Mouse (Mus musculus): ENCODE measurements at regions not wholly inside any gene's neighbourhood (a gene's known extent, or its start where the extent isn't known, plus 50 kb on each side); places are given as distances from the start of the nearest gene placed in this dataset.
A peak's percentile ranks its signal among the peaks of the same experiment; 100 is the strongest.

- no peak for ATAC-seq (replicated peaks; ENCODE audit: poor library complexity)
These were observed 166.7 kb downstream of the Gadd45g start for GRCm38 (mm10) chr13:52013182-52013581.

DNA sequence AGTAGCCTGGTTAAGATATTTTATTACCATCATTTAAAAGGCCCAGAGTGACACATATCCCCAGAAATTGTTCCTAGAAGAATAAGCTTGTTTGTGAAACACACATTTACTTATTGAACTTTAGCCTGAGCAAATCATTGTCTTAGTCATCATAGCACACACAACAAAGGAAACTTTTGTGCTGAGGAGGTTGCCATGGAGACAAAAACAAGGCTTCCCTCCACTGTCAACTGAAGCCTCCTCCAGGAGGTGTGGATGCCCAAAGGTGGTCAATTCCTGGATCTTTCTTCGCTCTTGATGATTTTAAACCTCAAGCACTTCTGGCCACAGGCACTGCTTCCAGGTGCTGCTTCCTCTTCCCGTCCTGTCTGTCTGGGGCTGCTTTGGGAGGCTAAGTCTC, 167.3 kb downstream of the Gadd45g start:
- ATAC-seq (replicated peaks; ENCODE audit: poor library complexity) = no peak

DNA sequence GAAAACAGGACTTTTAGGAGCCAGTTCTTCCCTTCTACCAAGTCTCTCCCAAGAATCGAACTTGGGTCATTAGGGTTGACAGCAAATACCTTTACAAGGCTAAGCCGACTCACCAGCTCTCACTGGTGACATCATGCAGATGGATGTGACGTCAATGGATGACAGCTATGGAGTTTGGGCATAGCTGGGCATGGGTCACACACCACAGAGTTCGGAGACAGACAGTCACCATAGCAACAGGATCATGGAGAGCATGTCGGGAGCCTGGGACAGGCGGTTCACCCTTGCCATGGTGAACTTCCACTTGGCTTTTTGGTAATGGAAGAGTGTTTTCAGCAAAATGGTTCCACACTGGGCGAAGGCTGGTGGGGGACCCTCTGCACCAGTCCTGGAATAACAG, 168.1 kb downstream of the Gadd45g start:
- no peak for ATAC-seq (replicated peaks; ENCODE audit: poor library complexity)

DNA sequence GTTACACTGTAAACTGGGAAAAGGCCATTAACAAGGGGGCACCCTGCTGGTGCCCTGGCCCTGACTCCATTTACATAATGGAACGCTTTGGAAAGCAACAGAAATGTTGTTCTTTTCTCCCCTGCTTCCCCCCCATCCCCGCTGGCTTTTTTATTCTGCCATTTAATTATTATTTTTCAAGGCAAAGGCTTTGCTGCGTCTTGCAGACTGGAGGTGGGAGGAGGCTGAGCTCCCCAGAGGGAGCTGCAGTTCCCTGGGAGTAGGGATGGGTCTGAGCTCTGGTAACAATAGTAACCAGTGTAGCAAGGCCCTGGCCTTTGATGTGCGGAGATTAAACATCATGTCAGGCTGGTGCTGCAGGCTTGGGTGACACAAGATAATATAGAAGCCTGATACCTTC, 168.6 kb downstream of the Gadd45g start:
- no peak for ATAC-seq (replicated peaks; ENCODE audit: poor library complexity)

DNA sequence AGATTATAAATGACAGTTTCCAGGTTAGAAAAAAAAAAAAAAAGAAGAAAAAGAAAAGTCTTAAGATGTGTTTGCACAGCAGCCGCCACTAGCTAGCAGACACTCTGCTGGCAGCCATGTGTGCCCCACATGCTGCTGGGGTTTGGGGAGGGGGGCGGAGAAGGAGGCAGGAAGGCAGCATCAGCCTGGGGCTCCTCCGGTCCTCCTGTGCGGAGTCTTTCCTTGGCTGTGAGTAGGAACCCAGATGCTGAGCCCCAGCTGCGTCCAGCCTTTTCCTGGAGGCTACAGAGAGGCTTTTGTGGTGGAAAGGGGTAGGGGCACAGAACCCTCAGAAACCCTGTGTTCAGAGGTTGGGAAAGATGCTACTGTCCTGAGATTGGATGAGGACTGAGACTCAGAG, 169.0 kb downstream of the Gadd45g start:
- no peak for ATAC-seq (replicated peaks; ENCODE audit: poor library complexity)

DNA sequence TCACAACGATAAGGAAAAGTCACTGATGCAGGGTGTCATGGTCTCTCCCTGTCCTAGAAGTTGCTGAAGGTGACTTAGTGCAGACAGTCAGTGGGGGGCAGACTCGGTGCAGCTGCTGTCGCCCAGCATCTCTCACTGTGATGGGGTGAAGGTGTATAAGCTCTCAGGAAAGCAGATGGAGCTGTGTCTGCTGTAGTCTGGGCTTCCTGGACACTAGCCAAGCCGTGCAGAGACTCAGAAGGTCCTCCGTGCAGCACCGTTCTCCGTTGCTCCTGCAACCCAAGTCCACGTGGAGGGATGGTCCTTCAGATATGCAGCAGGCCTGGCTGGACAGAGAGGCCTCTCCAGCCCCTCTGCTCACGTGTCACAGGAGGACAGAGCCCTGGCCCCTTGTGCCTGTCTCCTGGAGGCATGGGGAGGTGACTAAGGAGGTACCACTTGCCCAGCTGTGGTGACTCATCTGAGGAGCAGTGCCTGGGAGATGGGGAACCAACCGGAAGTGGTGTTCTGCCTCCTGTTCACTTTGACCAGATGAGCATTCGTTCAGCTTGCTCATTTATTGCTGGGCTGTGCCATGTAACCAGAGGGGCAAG, 171.2 kb downstream of the Gadd45g start:
- peak; percentile 29; the same call in 1 of the 2 replicates for ATAC-seq (replicated peaks; ENCODE audit: poor library complexity)

DNA sequence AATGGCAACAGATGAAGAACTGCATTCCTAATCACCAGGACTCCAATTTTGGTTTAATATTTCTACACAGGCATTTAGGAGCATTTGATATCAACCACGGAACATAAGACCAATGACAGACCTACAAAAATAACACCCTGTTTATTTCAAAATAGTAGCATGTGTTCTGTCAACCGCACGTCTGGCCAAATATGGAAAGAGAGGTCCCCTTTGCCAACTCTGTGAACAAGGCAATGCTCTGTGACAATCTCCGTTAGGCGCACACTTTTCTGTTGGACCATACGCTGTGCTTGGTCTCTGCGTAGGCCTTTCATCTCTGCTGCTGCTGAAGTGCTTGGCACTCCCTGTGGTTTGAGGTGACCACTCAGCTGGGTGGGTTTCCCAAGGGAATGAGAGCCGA, 173.2 kb downstream of the Gadd45g start:
- ATAC-seq (replicated peaks; ENCODE audit: poor library complexity) = no peak

GRCm38 (mm10) chr13:52021150-52021549, 174.7 kb downstream of the Gadd45g start:
- no peak for ATAC-seq (replicated peaks; ENCODE audit: poor library complexity)

DNA sequence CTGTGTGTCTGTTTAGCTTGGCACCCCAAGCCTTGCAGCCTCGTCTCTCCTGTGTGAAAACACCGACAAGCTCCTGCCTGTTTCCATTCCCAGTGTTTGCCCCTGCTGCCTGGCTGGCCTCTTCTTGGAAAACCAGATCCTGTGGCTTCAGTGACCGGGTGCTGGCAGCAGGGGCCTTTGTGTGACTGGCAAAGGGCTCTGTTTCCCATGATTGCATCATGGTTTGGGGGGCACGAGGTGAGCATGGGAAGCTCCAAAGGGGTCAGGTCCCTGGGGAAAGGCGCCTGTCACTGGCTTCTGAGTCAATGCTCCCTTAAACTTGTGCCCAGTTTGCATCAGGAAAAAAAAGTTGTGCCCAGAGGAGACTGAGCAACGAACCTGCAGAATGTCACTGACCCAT, 175.3 kb downstream of the Gadd45g start:
- no peak for ATAC-seq (replicated peaks; ENCODE audit: poor library complexity)

DNA sequence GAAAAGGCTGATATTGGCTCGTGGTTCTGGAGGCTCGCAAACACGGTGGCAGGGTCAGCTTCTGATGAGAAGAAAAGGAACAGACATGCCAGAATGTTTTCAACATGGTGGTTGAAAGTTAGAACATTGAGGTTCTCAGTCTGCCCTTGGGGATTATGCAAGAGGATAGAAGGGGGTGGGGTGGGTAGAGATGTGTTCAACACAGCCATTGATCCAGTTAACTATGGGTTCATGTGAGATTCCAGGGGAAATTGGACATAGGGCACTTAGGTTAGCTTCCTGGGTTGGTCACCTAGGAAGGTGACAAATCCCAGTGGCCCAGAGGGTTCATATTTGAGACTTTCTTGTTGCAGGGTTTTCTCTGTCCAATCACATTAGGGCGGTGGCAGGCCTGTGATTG, 176.1 kb downstream of the Gadd45g start:
- no peak for ATAC-seq (replicated peaks; ENCODE audit: poor library complexity)

DNA sequence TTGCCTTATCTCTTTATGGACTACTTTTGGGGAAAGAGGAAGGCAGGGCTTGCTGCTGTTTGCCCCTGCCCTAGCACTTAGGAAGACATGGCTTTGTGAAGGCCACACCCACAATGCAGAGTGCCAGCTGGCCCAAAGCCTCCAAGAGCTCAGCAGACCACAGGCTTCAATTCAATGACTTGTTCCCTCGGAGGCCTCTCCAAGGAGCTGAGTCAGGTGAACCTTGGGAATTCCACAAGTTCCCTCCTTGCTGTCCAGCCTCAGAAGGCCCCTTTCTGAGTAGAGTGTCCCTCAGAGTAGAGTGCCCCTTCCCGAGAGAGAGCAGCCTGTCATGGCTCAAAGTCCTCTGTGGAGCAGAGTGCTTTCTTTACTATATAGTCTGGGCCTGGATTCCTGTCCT, 177.9 kb downstream of the Gadd45g start:
- ATAC-seq (replicated peaks; ENCODE audit: poor library complexity) = peak; percentile 74

DNA sequence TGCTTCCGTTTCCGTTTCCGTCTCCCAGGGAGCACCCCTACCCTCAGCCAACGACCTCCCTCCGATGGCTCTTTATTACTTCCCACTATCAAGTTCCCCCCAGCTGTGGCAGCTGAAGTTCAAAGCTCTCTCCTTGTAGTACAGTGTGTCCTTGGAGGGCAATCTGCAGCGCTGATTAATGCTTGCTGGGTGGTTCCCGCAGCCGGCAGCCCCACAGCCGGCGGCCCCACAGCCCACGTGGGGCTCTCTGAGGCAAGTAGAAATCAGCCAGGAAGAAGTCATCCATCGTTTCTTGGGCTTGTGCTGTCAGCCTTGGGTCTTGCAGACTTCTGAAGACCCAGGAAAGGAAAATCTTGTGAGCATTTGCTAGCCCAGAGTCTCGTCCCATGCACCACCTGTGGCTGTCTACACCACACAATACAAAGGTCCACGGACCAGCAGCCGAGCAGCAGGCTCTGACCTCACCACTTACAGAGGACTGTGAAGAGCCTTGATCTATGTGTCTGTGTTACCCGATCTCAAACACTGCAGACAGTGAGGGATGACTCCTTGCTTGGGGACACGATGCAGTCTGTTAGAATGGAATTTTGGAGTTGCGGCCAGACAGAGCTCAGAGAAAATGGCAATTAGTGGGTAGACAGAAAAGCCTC, 178.5 kb downstream of the Gadd45g start:
- ATAC-seq (replicated peaks; ENCODE audit: poor library complexity) = peak; percentile 57

GRCm38 (mm10) chr13:52025482-52025848, 179.0 kb downstream of the Gadd45g start:
- ATAC-seq (replicated peaks; ENCODE audit: poor library complexity) = no peak

GRCm38 (mm10) chr13:52026291-52026690, 179.8 kb downstream of the Gadd45g start:
- ATAC-seq (replicated peaks; ENCODE audit: poor library complexity) = peak; percentile 27

DNA sequence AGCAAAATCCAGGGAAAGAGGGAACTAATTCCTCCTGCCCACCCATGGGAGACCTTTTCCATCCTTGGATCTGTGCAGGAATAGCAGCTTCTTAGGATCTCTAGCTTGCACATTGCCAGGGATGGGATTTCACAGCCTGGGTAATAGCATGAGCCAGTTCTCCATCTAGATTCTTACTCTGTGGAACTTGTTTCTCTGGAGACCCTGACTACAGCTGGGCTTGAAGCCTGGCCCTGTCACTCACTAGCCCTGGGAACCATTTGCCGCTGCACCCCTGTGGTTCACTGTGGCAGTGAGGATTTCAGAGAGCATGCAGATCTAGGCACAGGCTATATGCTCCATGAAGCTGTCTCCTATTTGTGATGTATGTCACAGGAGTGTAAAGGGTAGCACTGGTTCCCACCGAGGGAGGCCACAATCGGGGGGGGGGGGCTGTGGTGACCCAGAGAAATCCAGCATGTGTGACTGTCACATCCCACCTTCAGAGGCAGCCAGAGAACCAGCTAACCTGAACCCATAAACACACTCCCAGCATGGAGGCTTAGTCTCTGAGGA, 183.5 kb downstream of the Gadd45g start:
- ATAC-seq (replicated peaks; ENCODE audit: poor library complexity) = no peak

- peak; percentile 60 for ATAC-seq (replicated peaks; ENCODE audit: poor library complexity)
These were observed 185.0 kb downstream of the Gadd45g start for GRCm38 (mm10) chr13:52031465-52031864.

GRCm38 (mm10) chr13:52035731-52036130, 189.3 kb downstream of the Gadd45g start:
- ATAC-seq (replicated peaks; ENCODE audit: poor library complexity) = peak; percentile 58

DNA sequence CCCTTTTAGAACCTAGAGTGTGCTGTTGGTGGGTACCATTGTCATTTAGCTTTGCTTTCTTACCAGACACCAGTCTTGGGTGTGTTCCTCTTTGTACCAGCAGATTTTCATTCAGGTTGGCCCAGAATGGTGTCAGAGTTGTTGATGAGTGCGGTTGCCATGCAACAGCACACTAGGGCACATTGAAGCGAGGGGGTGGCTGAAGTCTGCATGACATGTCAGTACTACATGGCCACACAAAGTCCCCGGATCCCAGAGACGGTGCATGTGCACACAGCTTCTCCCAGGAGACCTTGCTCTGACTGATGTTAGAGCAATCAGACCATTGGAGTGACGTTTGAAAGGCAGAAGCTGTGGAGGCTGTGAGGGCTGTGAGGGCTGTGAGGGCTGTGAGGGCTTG, 189.9 kb downstream of the Gadd45g start:
- 0 out of 2 replicates have a peak, but pooled peaks have one; percentile 7 for ATAC-seq (replicated peaks; ENCODE audit: poor library complexity)

GRCm38 (mm10) chr13:52037218-52037617, 190.7 kb downstream of the Gadd45g start:
- ATAC-seq (replicated peaks; ENCODE audit: poor library complexity) = no peak

GRCm38 (mm10) chr13:52041467-52042421, 195.3 kb downstream of the Gadd45g start:
- ATAC-seq (replicated peaks; ENCODE audit: poor library complexity) = peak; percentile 71

DNA sequence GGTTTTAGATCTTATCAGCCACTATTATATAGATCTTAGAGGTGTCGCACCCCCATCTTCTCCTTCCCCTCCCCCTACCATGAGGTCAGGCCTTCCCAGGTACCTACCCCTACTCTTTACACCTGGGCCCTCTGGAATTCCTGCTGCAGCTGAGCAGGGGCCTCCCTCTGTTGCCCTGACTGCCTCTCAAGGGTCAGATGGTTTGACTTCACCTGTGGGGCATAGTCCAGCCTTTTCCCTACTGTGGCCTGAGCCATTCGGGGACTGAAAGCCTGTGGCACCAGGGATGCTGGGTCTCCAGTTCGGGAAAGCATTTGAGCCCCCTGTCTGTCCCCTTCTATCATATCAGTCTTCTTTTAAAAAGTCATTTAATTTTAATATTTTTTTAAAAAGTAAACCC, 196.4 kb downstream of the Gadd45g start:
- no peak for ATAC-seq (replicated peaks; ENCODE audit: poor library complexity)

DNA sequence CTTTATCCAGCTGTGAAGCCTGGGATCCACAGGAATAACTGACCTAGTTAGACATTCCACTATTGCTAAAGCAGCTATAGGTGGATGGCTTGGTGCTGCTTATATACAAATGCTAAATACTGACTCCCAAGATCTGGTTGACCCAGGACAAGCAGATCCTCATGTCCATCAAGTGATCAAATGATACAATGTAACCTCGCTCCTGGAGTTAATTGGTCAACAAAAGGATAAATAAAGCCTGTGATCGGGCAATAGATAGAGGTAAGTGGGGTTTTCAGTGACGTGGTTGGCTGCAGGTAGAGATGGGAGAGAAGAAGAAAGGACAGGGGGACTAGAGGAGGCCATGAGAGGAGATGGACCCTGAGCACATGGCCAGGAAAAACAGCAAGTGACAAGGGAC, 197.4 kb downstream of the Gadd45g start:
- no peak for ATAC-seq (replicated peaks; ENCODE audit: poor library complexity)
